Mouse (Mus musculus) frontal cortex, postnatal 36 days (tissue): Measurements from ENCODE around the gene Ccpg1os.

Source experiments
- DNase-seq, 2 experiments: peaks; one replicate each; pipeline ENCODE4 v3.0.0; 2022; ENCODE audit warnings: low spot score in 2 of 2

Gene Ccpg1os

DNA sequence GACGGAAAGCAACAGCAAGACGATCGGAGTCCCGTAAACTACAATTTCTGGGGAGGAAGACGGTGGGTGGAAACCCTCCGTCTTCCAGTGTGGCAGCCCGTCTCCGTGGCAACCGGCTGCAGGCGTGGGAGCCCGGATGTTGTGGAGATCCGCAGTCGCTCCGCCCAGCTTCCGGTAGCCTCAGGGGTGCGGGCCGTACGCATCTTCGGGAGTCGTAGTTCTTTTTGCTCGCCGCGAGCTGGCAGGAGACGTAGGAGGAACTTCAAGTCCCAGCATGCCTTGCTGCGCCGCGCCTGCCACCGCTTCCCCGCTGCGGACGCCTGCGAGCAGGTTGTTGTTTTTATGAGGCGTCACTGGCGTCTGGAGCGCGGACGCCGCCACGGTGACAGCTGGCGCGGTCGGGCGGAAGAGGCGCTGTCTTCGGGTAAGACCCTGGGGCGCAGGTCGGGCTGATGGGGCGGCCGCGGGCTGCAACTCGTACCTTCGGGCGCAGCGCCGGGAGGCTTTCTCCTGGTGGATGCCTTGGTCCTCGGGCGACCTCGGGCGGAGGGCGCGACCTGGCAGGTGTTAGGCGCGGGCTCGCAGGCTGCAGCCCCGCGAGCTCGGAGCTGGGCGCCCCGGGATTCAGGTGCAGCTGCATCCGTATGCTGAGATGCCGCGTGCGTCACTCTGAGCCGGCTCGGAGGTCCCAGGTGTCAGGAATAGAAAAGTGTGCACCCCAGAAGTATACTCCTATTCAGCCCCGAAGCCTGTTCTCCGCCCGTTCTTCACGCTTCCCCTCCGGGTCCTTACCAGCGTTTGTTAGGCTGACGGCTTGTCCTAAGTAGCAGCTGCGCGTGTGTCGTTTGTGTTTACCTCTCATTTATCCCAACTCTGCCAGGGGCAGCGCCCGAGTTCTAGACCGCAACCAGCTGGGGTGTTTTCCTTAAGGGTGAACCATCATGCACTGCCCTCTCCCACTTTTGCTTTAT lies at the start of gene Ccpg1os, which contains the start of gene Ccpg1:
Gene Ccpg1os, minus strand, starts transcription at position 133 of the 971 bp plus-strand sequence.
Gene Ccpg1, plus strand, starts transcription at position 180 of the 971 bp plus-strand sequence.
- DNase-seq: peak; percentile 96 to 99

DNA sequence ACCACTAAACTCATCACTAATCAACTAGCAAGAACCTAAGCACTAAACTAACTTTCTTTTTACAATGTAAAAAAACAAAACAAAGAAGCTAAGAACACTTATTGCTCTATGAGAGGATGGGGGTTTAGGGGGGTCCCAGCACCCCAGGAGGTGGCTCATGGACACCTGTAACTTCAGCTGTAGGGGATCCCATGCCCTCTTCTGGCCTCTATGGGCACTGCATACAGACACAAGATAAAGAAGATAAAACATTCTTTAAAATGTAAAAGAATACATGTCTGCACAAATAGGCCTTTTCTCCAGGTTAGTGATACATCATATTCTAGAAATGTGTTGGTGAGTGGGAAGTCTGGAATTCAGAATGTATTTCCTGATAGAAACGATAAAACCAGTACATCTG lies 48.2 kb upstream of the Ccpg1os start:
- no peak for DNase-seq

GRCm38 (mm10) chr9:73031421-73031820 lies 46.2 kb upstream of the Ccpg1os start:
- no peak for DNase-seq

- DNase-seq: no peak
Measured at GRCm38 (mm10) chr9:73030443-73030842, 45.3 kb upstream of the Ccpg1os start.

GRCm38 (mm10) chr9:73025818-73026636 lies 40.8 kb upstream of the Ccpg1os start:
- peak in 1 of 2 experiments; percentile 26 for DNase-seq

DNA sequence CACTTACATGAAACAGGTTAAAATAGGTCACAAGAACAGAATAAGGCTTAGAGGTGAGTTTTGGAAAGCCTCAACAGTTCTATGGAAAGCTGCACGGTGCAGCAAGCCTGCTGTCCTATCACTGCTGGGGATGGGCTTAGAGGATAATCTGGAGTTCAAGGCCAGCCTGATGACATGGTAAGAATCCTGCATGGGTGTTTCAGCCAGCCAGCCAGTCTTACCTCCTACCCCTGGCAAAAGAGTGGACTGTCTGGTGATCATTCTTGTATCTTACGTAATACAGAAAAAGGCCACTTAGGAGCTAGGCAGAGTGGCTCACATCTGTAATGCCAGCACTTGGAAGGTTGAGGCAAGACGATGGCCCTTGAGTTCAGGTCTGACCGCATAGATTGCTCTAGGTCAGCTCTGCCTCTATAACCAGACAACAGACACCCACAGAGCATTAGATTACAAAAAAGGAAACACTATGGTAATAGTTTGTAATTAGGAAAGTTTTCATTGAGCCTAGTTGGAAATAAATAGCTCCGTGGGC lies 35.5 kb upstream of the Ccpg1os start:
- no peak for DNase-seq

DNA sequence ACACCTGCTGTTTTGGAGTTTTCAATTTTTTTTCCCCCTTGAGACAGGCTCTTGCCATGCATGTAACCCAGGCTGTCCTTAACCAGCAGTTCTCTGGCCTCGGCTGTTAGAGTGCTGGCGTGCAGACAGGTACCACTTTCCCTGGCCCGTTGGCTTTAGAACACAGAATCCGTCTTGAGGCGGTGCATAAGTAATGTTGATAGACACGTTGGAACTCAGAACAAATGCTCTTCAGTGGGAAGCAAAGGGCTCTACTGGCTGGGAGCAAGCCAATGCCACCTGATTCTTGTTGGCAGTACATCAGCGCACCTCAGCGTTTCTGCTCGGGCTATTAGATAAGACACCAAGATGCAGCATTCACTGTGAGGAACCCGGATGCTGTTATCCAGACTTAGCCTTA lies 34.7 kb upstream of the Ccpg1os start:
- no peak for DNase-seq

DNA sequence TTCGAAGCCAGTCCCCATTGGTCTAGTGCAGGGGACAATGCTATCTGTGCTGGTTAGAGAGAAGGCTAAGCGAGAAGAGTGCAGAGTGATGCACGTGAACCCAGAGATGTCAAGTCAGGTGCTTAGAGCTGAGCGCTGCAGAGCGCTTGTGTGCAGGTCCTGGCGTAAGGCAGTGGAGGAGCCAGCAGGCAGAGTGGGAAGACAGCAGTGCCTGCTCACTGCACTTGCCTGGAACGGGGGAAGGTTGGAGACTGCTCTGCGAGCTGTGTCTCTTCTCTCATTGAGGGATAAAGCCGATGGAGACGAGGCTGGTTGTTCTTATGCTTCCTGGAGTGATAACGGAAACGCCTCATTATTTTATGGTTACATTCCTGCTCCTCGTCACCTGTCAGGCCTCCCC lies 29.5 kb upstream of the Ccpg1os start:
- peak in 1 of 2 experiments; percentile 28 for DNase-seq

GRCm38 (mm10) chr9:73012629-73013028 lies 27.4 kb upstream of the Ccpg1os start:
- no peak for DNase-seq

GRCm38 (mm10) chr9:73008384-73008783 lies 23.2 kb upstream of the Ccpg1os start:
- no peak for DNase-seq

- no peak for DNase-seq
Measured at GRCm38 (mm10) chr9:73006175-73006574, 21.0 kb upstream of the Ccpg1os start.

DNA sequence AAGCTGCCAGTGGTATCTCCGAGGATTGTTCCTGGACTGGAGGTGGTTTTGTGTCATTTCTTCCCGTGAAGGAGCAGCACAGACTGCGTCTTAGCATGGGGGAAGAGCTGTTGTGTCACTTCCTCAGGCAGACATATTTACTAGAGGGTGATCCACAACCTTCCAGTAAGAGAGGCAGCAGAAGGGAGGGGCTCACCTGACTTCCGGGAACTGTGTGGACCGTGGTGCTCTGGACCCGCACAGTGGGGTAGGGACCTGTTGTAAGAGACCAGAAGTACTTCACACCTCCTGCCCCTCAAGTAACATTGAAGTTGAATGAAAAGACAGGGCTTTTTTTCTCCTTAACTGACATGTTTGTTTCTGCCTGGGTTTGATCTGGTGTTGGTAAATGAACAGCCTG lies 19.9 kb upstream of the Ccpg1os start:
- DNase-seq: no peak

DNA sequence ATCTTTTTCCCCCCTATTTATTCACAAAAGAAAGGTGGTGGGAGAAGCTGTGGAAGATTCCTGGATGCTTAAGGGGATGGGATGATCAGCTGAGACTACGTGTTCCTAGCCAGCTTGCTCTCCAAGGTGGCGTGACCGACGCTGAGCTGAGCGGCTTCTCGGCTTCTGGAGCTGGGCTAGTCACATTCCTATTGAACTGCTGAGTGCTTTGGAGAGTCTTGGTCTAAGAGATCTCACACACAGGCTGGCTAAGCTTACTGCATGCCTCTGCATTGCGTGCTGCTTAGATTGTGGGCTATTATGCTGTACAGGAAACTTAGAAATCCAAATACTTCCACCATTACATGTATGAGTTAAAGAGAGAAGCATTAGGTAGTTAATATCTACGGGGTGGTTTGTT lies 18.9 kb upstream of the Ccpg1os start:
- no peak for DNase-seq

DNA sequence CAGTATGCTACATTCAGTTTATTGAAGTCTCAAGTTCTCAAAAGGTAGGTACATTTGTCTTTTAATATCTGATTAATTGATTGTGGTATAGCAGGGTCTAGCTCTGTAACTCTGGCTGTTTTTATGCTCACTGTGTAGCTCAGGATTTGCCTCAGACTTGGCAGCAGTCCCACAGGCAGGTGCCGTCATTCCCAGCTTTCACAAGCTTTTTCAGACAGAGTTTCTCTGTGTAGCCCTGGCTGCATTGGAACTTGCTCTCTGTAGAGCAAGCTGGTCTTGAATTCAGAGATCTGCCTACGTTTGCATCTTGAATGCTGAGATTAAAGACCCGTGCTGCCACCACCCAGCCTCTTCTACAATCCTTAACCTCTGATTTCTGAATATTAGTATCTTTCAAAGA lies 17.0 kb upstream of the Ccpg1os start:
- no peak for DNase-seq

DNA sequence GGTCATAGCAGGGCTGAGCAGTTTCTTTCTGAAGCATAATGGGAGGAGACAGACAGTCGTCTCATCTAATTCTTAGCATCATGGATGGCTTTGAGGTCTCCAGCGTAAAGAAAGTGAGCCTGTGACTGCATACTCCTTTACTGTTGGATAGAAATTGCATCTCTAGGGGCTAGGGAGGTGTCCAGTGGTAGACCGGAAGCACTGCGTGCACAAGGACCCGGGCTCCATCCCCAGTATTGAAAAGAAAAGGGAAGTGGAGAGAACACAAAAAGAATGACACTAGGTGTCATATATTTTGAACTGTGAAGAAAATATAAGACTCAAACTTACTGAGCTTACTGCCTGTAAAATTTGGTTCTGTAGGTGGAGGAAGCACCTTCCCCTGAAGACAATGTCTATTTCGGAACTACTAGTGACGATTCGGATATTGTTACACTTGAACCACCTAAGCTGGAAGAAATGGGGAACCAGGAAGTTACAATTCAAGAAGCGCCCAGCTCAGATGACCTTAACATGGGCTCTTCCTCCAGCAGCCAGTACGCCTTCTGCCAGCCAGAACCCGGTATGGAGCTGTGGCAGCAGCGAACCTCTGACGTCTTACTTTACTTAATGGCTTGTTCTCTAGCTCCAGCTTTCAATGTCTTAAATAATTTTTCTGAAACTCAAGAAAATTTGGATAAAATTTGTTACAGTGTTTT lies 16.3 kb upstream of the Ccpg1os start:
- DNase-seq: no peak

DNA sequence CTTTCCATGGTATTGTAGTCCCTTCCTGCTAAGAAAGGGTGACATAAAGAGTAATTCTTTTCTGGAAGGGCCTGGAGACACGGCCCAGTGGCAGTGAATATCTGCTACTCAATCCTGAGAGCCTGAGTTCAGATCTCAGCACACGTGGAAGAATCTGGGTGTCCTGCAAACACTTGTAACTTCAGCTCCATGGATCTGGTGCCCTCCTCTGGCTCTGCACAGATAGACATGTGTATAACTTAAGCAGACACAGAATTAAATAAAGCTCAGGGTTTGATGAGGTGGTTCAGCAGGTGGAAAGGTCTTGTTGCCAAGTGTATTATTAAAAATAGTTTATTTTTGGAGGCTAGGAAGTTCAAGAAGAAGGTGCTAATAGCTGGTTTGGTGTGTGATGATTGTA lies 15.3 kb upstream of the Ccpg1os start:
- DNase-seq: no peak

DNA sequence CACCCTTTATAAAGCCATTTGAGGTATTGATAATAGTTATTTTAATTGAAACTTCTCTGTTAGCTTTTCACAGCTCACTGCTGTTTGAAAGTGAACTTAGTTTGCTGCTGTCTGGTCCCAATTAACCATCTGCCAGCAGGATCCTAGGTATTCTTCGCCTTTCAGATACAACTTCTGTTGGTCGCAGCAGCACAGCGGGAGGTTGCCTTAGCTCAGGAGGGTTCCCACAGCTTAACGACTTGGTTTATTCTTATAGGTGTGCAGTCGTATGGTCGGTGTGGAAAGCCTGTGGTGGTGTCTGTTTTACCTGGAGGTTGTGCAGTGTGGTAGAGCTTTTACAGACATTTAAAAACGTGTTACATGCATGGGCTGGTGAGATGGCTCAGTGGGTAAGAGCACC lies 11.6 kb upstream of the Ccpg1os start:
- no peak for DNase-seq

DNA sequence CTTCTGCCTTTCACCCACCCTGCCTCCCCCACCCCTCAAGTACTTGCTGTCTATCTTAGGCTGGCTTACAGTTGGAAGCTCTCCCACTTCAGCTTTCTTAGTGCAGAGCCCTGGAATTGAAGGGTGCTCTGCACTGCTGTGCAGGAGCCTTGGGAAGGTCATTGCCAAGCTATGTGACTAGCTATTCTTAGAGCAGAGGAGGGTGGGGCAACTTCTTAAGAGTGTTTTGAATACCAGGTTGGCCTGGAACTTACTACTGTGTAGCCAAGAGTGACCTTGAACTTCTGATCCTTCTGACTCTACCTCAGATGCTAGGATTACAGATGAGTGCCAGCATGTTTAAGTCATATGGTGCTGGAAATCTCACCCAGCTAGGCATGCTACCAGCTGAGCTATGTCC lies 11.0 kb upstream of the Ccpg1os start:
- DNase-seq: no peak

GRCm38 (mm10) chr9:72992576-72992975 lies 7.4 kb upstream of the Ccpg1os start:
- DNase-seq: no peak

DNA sequence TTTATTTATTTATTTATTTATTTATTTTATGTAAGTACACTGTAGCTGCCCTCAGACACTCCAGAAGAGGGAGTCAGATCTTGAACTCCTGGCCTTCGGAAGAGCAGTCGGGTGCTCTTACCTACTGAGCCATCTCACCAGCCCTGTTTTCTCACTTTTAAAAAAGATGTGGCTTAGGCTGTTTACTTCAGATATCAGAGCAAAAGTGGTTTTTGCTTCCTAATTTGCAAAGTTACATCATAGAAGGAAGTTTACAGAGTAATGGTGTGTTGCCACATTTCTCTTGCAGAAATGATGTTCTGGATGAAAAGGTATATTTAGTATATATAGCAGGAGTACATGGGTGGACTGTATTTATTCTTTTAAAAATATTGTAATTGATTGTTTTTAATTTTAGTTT lies 6.2 kb upstream of the Ccpg1os start:
- DNase-seq: no peak

DNA sequence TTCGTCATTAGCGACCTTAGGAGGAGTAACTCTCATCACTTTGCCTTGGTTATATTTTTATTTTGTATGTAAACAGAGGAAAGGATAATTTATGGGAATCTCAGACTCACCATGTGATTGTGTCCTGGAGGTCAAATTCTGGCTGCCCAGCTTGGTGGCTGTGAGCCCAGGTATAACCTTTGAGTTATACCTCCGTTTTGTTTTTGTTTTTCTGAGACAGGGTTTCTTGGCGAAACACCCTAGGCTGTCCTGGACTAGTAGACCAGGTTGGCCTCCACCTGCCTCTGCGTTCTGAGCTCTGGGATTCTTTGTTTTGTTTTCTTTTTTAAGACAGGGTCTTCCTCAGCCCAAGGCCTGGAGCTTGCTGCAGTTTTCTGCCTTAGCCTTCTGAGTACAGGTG lies 3.5 kb upstream of the Ccpg1os start:
- DNase-seq: no peak

DNA sequence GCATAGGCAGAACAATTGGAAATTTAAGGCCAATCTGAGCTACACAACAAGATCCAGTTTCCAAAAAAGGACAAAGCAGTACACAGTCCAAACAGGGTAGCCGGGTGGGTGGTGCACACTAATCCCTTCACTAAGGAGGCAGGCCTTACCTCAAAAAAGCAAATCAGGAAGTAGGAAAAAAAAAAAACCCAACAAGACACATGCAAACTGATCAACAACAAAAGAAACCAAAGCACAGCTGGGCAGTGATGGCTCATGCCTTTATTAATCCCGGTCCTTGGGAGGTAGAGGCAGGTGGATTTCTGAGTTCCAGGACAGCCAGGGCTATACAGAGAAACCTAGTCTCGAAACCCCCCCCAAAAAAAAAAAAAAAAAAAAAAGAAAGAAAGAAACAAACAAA lies 2.5 kb upstream of the Ccpg1os start:
- no peak for DNase-seq
